Mouse (Mus musculus): ENCODE measurements around the gene Gigyf1. TPM values are rescaled to one million over a fixed set of nuclear protein-coding genes. Genes with fewer than 3 reads are reported as not detected.

Gigyf1 gene
- total RNA-seq, 2 experiments from 2014 or later = 32.0 to 32.8 TPM

DNA sequence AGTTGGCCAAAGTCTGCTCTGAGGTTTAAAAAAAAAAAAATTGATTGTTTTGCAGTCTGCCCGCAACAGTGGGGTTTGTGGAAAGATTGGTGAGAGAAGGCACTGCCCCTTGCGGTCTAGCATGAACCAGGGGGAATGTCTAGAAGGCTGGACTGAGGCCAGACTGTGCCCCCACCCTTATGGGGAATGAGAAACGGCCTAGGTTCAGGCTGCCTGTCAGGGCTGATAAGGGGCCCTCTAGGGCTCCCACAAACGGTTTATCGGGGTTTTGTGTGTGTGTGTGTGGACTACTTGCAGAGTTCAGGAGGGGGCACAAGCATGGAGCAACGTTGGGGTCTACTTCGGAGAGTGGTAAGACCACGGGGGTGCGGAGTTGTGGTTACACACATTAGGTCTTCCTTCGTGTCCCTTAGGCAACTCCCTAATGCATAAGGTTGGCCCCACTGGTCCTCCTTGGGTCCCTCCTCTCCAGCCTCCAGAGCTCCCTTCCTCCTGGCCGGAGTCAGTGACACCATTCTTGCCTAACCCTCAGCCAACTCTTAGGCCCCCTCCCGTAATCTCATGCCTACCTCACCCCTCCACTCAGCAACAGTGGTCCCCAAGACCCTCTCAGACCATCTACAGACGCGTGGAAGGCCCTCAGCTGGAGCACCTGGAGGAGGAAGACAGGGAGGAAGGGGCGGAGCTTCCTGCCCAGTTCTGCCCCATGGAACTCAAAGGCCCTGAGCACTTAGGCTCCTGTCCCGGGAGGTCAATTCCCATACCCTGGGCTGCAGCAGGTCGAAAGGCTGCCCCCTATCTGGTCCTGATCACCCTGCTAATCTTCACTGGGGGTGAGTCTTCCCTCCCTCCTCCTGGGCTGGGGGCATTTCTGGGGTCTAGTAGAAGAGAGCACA lies 52.6 kb downstream of the Gigyf1 start:
- DNase-seq = no peak

DNA sequence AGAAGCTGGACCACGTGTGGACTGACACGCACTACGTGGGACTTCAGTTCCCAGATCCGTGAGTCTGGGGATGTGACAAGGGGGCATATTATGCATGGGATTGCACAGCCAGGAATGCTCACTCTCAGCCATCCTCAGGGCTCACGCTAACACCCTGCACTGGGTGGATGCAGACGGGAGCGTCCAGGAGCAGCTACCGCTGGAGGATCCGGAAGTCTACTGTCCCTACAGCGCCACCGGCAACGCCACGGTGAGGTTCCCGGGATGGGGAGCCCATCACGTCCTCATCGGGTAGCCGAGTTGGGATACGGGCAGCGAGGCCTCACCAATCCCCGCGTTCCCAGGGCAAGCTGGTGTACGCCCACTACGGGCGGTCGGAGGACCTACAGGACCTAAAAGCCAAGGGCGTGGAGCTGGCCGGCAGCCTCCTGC lies 56.1 kb downstream of the Gigyf1 start:
- peak; percentile 74 to 76 for DNase-seq

Small RNA genes lying within 50 kb of the gene (microRNA-seq; reads per million reads assigned to microRNA genes)
- 1.00 reads per million for gene Mir6418

Other genes starting within 250 kb of the Gigyf1 start
- gene Ache, start 231.0 kb upstream of the Gigyf1 start, total RNA-seq (2021) = 1 to 10 TPM; 7.0 TPM
- 10 to 100 TPM; 10.2 to 12.7 TPM for gene Ufsp1, start 223.9 kb upstream of the Gigyf1 start, total RNA-seq (2021)
- 100 to 1,000 TPM; 103 to 167 TPM for gene Srrt, start 210.9 kb upstream of the Gigyf1 start, total RNA-seq (2021)
- 10 to 100 TPM; 36.7 to 38.2 TPM for gene Trip6, start 204.1 kb upstream of the Gigyf1 start, total RNA-seq (2021)
- gene Slc12a9, start 185.0 kb upstream of the Gigyf1 start, total RNA-seq (2021) = 10 to 100 TPM in 1 of 2 experiments, 1 to 10 TPM in 1; 8.0 to 11.5 TPM
- gene Ephb4, start 168.4 kb upstream of the Gigyf1 start, total RNA-seq (2021) = 10 to 100 TPM; 59.4 to 60.6 TPM
- under 1 TPM in 1 of 2 experiments, not detected in 1; 0.03 TPM for gene Zan, start 41.5 kb upstream of the Gigyf1 start, total RNA-seq (2021)
- gene Pop7, start 16.0 kb upstream of the Gigyf1 start, total RNA-seq (2021) = 10 to 100 TPM; 25.6 to 27.0 TPM
- not detected for gene Epo, start 14.7 kb downstream of the Gigyf1 start, total RNA-seq (2021)
- 100 to 1,000 TPM; 544 to 638 TPM for gene Gnb2, start 15.0 kb downstream of the Gigyf1 start, total RNA-seq (2021)
- 1 to 10 TPM; 2.6 to 3.3 TPM for gene Actl6b, start 35.0 kb downstream of the Gigyf1 start, total RNA-seq (2021)
- 1 to 10 TPM in 1 of 2 experiments, under 1 TPM in 1; 0.95 to 1.1 TPM for gene Tfr2, start 51.3 kb downstream of the Gigyf1 start, total RNA-seq (2021)
- 10 to 100 TPM; 45.6 to 47.8 TPM for gene Mospd3, start 82.5 kb downstream of the Gigyf1 start, total RNA-seq (2021)
- 100 to 1,000 TPM; 874 to 904 TPM for gene Pcolce, start 95.2 kb downstream of the Gigyf1 start, total RNA-seq (2021)
- 1 to 10 TPM in 1 of 2 experiments, under 1 TPM in 1; 0.93 to 1.7 TPM for gene Fbxo24, start 110.5 kb downstream of the Gigyf1 start, total RNA-seq (2021)
- 10 to 100 TPM; 23.5 to 36.1 TPM for gene Lrch4, start 110.6 kb downstream of the Gigyf1 start, total RNA-seq (2021)
- gene Gm20605, start 110.6 kb downstream of the Gigyf1 start, total RNA-seq (2021) = 1 to 10 TPM; 7.9 to 9.6 TPM
- 1 to 10 TPM; 1.9 to 7.8 TPM for gene Sap25, start 122.8 kb downstream of the Gigyf1 start, total RNA-seq (2021)
- 1 to 10 TPM; 4.8 to 6.2 TPM for gene Irs3, start 127.2 kb downstream of the Gigyf1 start, total RNA-seq (2021)
- gene Agfg2, start 166.2 kb downstream of the Gigyf1 start, total RNA-seq (2021) = 10 to 100 TPM; 30.4 to 30.6 TPM
- gene Nyap1, start 223.1 kb downstream of the Gigyf1 start, total RNA-seq (2021) = 1 to 10 TPM; 3.1 to 3.2 TPM
- gene Tsc22d4, start 227.2 kb downstream of the Gigyf1 start, total RNA-seq (2021) = 10 to 100 TPM; 79.5 to 84.6 TPM